Comparison of ENCODE assay signal across 19 mouse cellular contexts in genomic region chr17:85860797-85861196, GRCm38 (mm10).
"Had no signal": no experiment of that assay in that cellular context is flagged by ENCODE, and none has a peak within 500 bp of the region (broad histone marks: within the 10 kb centered on the region; RNA-seq: fewer than 3 reads in every experiment).

No protein-coding gene starts in this region.

- H3K36me3 ChIP-seq: liver, embryonic 15.5 days; lung, embryonic 15.5 days; midbrain, embryonic 13.5 days; midbrain, embryonic 15.5 days; neural tube, embryonic 12.5 days had no signal

- H3K9me3 ChIP-seq: liver, embryonic 15.5 days; lung, embryonic 15.5 days; midbrain, embryonic 13.5 days; midbrain, embryonic 15.5 days; neural tube, embryonic 12.5 days had no signal

- H3K4me2 ChIP-seq: liver, embryonic 15.5 days; lung, embryonic 15.5 days; midbrain, embryonic 11.5 days; midbrain, embryonic 13.5 days; midbrain, embryonic 15.5 days; neural tube, embryonic 12.5 days had no signal

- ATAC-seq: liver, postnatal 0 days; lung, postnatal 0 days; midbrain, embryonic 13.5 days; midbrain, embryonic 15.5 days had no signal

- DNase-seq: liver, postnatal 0 days; lung, adult 2 months; lung, postnatal 14 days; lung, postnatal 36 days; right cerebral cortex, postnatal 14 days; right cerebral cortex, postnatal 4 days; spleen, adult 18-20 months; thymus, adult 18-20 months; thymus, postnatal 14 days; thymus, postnatal 4 days had no signal

- H3K4me3 ChIP-seq: liver, embryonic 15.5 days; lung, embryonic 15.5 days; megakaryocyte, embryonic 14.5 days; midbrain, embryonic 13.5 days; midbrain, embryonic 15.5 days; neural tube, embryonic 12.5 days had no signal

- H3K27ac ChIP-seq: liver, embryonic 15.5 days; lung, embryonic 15.5 days; macrophage; midbrain, embryonic 13.5 days; midbrain, embryonic 15.5 days; neural tube, embryonic 12.5 days had no signal

- H3K27me3 ChIP-seq: liver, embryonic 15.5 days; megakaryocyte, embryonic 14.5 days; midbrain, embryonic 15.5 days; neural tube, embryonic 12.5 days had no signal

- H3K9ac ChIP-seq: liver, embryonic 15.5 days; liver, postnatal 0 days; lung, embryonic 15.5 days; midbrain, embryonic 13.5 days; midbrain, embryonic 15.5 days; neural tube, embryonic 12.5 days had no signal

- H3K4me1 ChIP-seq: liver, embryonic 15.5 days; lung, embryonic 15.5 days; megakaryocyte, embryonic 14.5 days; neural tube, embryonic 12.5 days had no signal
